Mouse (Mus musculus): Measurements from ENCODE around the gene Dnah11.

The Dnah11 gene

GRCm38 (mm10) chr12:117861249-117861648 is 337.6 kb downstream of the Dnah11 start:
- no peak for DNase-seq (ENCODE audit: low spot score in 2 of 2)

- no peak for DNase-seq (ENCODE audit: low spot score in 2 of 2)
These were observed 338.0 kb downstream of the Dnah11 start for GRCm38 (mm10) chr12:117860840-117861239.

GRCm38 (mm10) chr12:117857884-117858283 is 341.0 kb downstream of the Dnah11 start:
- no peak for DNase-seq (ENCODE audit: low spot score in 2 of 2)

GRCm38 (mm10) chr12:117857023-117857422 is 341.8 kb downstream of the Dnah11 start:
- no peak for DNase-seq (ENCODE audit: low spot score in 2 of 2)

- DNase-seq (ENCODE audit: low spot score in 2 of 2), result peak in 1 of 2 experiments; percentile 58
These were observed 345.5 kb downstream of the Dnah11 start for GRCm38 (mm10) chr12:117853316-117853715.

- no peak for DNase-seq (ENCODE audit: low spot score in 2 of 2)
These were observed 348.4 kb downstream of the Dnah11 start for GRCm38 (mm10) chr12:117850472-117850871.

GRCm38 (mm10) chr12:117848621-117849020 is 350.2 kb downstream of the Dnah11 start:
- no peak for DNase-seq (ENCODE audit: low spot score in 2 of 2)

GRCm38 (mm10) chr12:117844917-117845316 is 353.9 kb downstream of the Dnah11 start:
- DNase-seq (ENCODE audit: low spot score in 2 of 2), result no peak

GRCm38 (mm10) chr12:117844075-117844408 is 354.8 kb downstream of the Dnah11 start:
- DNase-seq (ENCODE audit: low spot score in 2 of 2), result no peak

- peak in 1 of 2 experiments; percentile 29 for DNase-seq (ENCODE audit: low spot score in 2 of 2)
These were observed 355.4 kb downstream of the Dnah11 start for GRCm38 (mm10) chr12:117843302-117844074.

- no peak for DNase-seq (ENCODE audit: low spot score in 2 of 2)
These were observed 356.2 kb downstream of the Dnah11 start for GRCm38 (mm10) chr12:117842676-117843075.

GRCm38 (mm10) chr12:117840705-117841104 is 358.1 kb downstream of the Dnah11 start:
- no peak for DNase-seq (ENCODE audit: low spot score in 2 of 2)

- DNase-seq (ENCODE audit: low spot score in 2 of 2), result no peak
These were observed 361.5 kb downstream of the Dnah11 start for GRCm38 (mm10) chr12:117837376-117837775.

- DNase-seq (ENCODE audit: low spot score in 2 of 2), result no peak
These were observed 363.5 kb downstream of the Dnah11 start for GRCm38 (mm10) chr12:117835371-117835770.

- no peak for DNase-seq (ENCODE audit: low spot score in 2 of 2)
These were observed 364.2 kb downstream of the Dnah11 start for GRCm38 (mm10) chr12:117834652-117835051.

GRCm38 (mm10) chr12:117832190-117832589 is 366.7 kb downstream of the Dnah11 start:
- DNase-seq (ENCODE audit: low spot score in 2 of 2), result no peak

- no peak for DNase-seq (ENCODE audit: low spot score in 2 of 2)
These were observed 367.4 kb downstream of the Dnah11 start for GRCm38 (mm10) chr12:117831351-117831961.

- no peak for DNase-seq (ENCODE audit: low spot score in 2 of 2)
These were observed 370.5 kb downstream of the Dnah11 start for GRCm38 (mm10) chr12:117828350-117828749.
